Mouse (Mus musculus): ENCODE measurements around the gene a.
A peak's percentile ranks its signal among the peaks of the same experiment; 100 is the strongest.

a gene

GRCm38 (mm10) chr2:155091743-155092075 is 300.5 kb downstream of the a start:
- DNase-seq (ENCODE audit: low spot score in 2 of 2): no peak

GRCm38 (mm10) chr2:155093418-155093817 is 302.2 kb downstream of the a start:
- DNase-seq (ENCODE audit: low spot score in 2 of 2): no peak

DNA sequence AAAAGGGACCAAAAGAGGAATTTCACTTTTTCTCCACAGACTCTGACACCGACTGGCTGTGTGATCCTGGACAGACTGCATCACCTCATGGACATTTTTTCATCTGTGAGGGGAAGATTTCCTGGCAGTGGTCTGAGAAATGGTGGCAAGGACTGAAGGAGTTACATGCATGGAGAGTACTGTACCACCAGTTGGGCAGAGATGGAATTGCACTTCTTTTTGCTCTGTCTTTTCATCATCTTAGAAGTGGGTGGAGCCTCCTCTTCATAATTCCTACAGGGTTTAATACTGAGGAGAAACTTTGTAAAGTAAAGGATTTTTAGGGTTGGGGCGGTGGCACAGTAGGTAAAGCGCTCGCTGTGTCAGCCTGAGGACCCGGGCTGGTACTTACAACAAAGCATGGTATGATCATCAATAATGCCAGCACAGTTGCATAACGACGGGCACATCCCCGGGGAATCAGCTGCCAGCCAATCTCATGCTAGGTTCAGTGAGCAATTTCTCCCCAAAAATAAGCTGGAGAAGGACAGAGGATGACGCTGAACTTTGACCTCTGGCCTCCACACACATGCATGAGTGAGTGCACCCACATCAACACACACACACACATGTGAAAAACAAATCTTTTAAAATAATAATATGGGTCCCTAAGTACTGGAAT is 307.6 kb downstream of the a start:
- DNase-seq (ENCODE audit: low spot score in 2 of 2): no peak

GRCm38 (mm10) chr2:155099421-155099820 is 308.2 kb downstream of the a start:
- DNase-seq (ENCODE audit: low spot score in 2 of 2): peak; percentile 47 to 52

GRCm38 (mm10) chr2:155099994-155100795 is 309.0 kb downstream of the a start:
- no peak for DNase-seq (ENCODE audit: low spot score in 2 of 2)
